Mouse (Mus musculus): Measurements from ENCODE around the gene Gm43738. TPM values are rescaled to one million over a fixed set of nuclear protein-coding genes. Genes with fewer than 3 reads are reported as not detected.
"Not testable (repeated sequence)": the region's sequence is repeated elsewhere in the genome, so short reads cannot be mapped to it uniquely, and the experiment has no call there.

Gene Gm43738
- total RNA-seq, 2 experiments from 2014 or later: not detected

DNA sequence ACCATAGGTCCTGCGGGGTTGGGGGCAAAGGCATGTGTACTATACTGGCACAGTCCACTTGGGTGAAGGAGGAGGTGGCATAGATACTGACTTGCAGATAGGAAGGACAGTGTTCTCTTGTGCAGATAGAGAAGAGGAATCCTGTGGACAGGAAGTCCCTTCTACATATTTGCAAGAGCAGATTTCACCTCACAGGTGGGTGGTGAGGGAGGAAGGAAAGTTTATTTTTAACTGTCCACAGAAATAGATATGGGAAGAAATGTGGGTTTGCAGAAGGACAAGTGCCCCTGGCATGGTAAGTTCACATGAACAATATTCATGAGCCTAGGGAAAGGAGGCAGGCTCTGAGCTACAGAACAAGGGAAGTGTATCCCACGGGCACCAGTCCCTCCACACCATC lies 16.8 kb downstream of the Gm43738 start:
- no peak for DNase-seq (ENCODE audit: extremely low spot score in 1 of 2, low spot score in 2 of 2)
- H3K4me3 ChIP-seq: no peak overlapping the region
- H3K27ac ChIP-seq: peak overlapping the region; percentile 62
- TF ChIP-seq CTCF (IDR thresholded peaks at IDR 0.05): no peak
- intact Hi-C loops (cut with DNase I): no loop called here

DNA sequence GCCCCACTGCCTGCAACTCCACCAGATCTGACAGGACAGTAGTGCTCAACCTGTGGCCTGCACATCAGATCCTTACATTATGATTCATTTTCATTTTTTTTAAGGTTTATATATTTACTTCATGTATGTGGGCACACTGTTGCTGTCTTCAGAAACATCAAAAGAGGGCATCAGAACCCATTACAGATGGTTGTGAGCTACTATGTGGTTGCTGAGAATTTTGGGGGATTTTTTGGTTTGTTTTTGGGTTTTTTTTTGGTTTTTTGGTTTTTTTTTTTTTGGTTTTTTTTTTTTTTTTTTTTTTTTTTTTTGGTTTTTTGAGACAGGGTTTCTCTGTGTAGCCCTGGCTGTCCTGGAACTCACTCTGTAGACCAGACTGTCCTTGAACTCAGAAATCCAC lies 18.6 kb downstream of the Gm43738 start:
- DNase-seq (ENCODE audit: extremely low spot score in 1 of 2, low spot score in 2 of 2); H3K4me3 ChIP-seq; H3K27ac ChIP-seq; intact Hi-C loops (cut with DNase I): not testable (repeated sequence)

- no peak for DNase-seq (ENCODE audit: extremely low spot score in 1 of 2, low spot score in 2 of 2)
- Histone ChIP-seq H3K4me3 (no peak overlapping the region), H3K27ac (no peak overlapping the region)
- intact Hi-C loops (cut with DNase I): no loop called here
- TF ChIP-seq CTCF (IDR thresholded peaks at IDR 0.05): no peak
These were observed 23.5 kb downstream of the Gm43738 start for GRCm38 (mm10) chr3:89077383-89077782.

GRCm38 (mm10) chr3:89067265-89067664 lies 33.6 kb downstream of the Gm43738 start:
- Histone ChIP-seq H3K27ac (no peak overlapping the region), H3K4me3 (no peak overlapping the region)
- DNase-seq (ENCODE audit: extremely low spot score in 1 of 2, low spot score in 2 of 2): no peak
- intact Hi-C loops (cut with DNase I): no loop called here
- no peak for TF ChIP-seq CTCF (IDR thresholded peaks at IDR 0.05)

DNA sequence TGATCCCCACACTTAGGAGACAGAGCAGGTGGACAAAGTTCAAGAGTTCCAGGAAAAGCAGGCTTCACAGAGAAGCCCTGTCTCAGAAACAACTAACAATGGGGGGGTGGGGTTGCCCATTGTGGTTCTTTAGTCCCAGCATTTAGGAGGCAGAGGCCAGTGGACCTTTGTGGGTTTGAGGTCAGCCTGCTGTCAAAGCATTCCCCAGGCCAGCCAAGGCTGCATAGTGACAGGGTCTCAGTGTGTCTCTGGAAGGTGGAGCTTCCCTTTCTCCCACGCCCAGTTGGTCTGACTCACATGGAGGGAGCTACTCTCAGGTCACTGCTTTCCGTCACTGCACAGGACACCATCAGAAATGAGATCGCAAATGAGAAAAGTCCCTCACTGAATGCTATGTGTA lies 39.2 kb downstream of the Gm43738 start:
- Histone ChIP-seq H3K27ac (no peak overlapping the region), H3K4me3 (no peak overlapping the region)
- intact Hi-C loops (cut with DNase I): no loop called here
- no peak for TF ChIP-seq CTCF (IDR thresholded peaks at IDR 0.05)
- no peak for DNase-seq (ENCODE audit: extremely low spot score in 1 of 2, low spot score in 2 of 2)

- TF ChIP-seq CTCF (IDR thresholded peaks at IDR 0.05): peak; percentile 54
- intact Hi-C loops (cut with DNase I): no loop called here
- no peak overlapping the region; the same call in 1 of the 2 replicates for H3K27ac ChIP-seq
- no peak for DNase-seq (ENCODE audit: extremely low spot score in 1 of 2, low spot score in 2 of 2)
- H3K4me3 ChIP-seq: no peak overlapping the region
These were observed 42.1 kb downstream of the Gm43738 start for GRCm38 (mm10) chr3:89058783-89059182.

- TF ChIP-seq CTCF (IDR thresholded peaks at IDR 0.05): no peak
- H3K27ac ChIP-seq: peak overlapping the region; percentile 3; the same call in 1 of the 2 replicates
- DNase-seq (ENCODE audit: extremely low spot score in 1 of 2, low spot score in 2 of 2): peak in 1 of 2 experiments; percentile 32
- intact Hi-C loops (cut with DNase I): no loop called here
- H3K4me3 ChIP-seq: no peak overlapping the region
These were observed 42.5 kb downstream of the Gm43738 start for GRCm38 (mm10) chr3:89058361-89058760.

- intact Hi-C loops (cut with DNase I): no loop called here
- no peak overlapping the region for H3K27ac ChIP-seq
- DNase-seq (ENCODE audit: extremely low spot score in 1 of 2, low spot score in 2 of 2): no peak
- H3K4me3 ChIP-seq: no peak overlapping the region
- TF ChIP-seq CTCF (IDR thresholded peaks at IDR 0.05): no peak
These were observed 57.5 kb downstream of the Gm43738 start for GRCm38 (mm10) chr3:89043359-89043758.

Other genes starting within 250 kb of the Gm43738 start
- gene Msto1, start 187.1 kb downstream of the Gm43738 start, total RNA-seq (2021): 10 to 100 TPM; 20.2 TPM
- gene Ash1l, start 150.5 kb downstream of the Gm43738 start, total RNA-seq (2021): 10 to 100 TPM; 96.1 to 96.9 TPM
- 100 to 1,000 TPM in 1 of 2 experiments, 10 to 100 TPM in 1; 97.5 to 113 TPM for gene Dap3, start 149.9 kb downstream of the Gm43738 start, total RNA-seq (2021)
- gene Rusc1, start 7.8 kb downstream of the Gm43738 start, total RNA-seq (2021): 100 to 1,000 TPM; 189 to 199 TPM
- gene Fdps, start 860 bp upstream of the Gm43738 start, total RNA-seq (2021): 10 to 100 TPM; 78.1 to 79.6 TPM
- gene Pklr, start 35.0 kb upstream of the Gm43738 start, total RNA-seq (2021): not detected
- gene Hcn3, start 59.1 kb upstream of the Gm43738 start, total RNA-seq (2021): 10 to 100 TPM; 14.9 to 20.9 TPM
- gene Clk2, start 63.7 kb upstream of the Gm43738 start, total RNA-seq (2021): 10 to 100 TPM; 45.6 to 46.3 TPM
- gene Scamp3, start 76.4 kb upstream of the Gm43738 start, total RNA-seq (2021): 10 to 100 TPM; 64.0 to 64.7 TPM
- 10 to 100 TPM; 56.9 to 60.4 TPM for gene Fam189b, start 82.0 kb upstream of the Gm43738 start, total RNA-seq (2021)
- gene Gba, start 101.8 kb upstream of the Gm43738 start, total RNA-seq (2021): 10 to 100 TPM; 64.9 to 66.8 TPM
- 10 to 100 TPM; 21.2 to 21.9 TPM for gene Thbs3, start 114.1 kb upstream of the Gm43738 start, total RNA-seq (2021)
- gene Mtx1, start 126.0 kb upstream of the Gm43738 start, total RNA-seq (2021): 10 to 100 TPM; 96.2 to 99.9 TPM
- gene Muc1, start 128.0 kb upstream of the Gm43738 start, total RNA-seq (2021): under 1 TPM; 0.29 to 0.33 TPM
- gene Krtcap2, start 144.9 kb upstream of the Gm43738 start, total RNA-seq (2021): 10 to 100 TPM; 63.2 to 71.4 TPM
- gene Trim46, start 145.2 kb upstream of the Gm43738 start, total RNA-seq (2021): 10 to 100 TPM; 82.8 to 85.1 TPM
- 10 to 100 TPM; 50.9 to 53.1 TPM for gene Dpm3, start 158.3 kb upstream of the Gm43738 start, total RNA-seq (2021)
- gene Slc50a1, start 169.5 kb upstream of the Gm43738 start, total RNA-seq (2021): 10 to 100 TPM; 36.0 to 38.6 TPM
- gene Efna1, start 180.0 kb upstream of the Gm43738 start, total RNA-seq (2021): 1 to 10 TPM; 5.5 to 5.9 TPM
- gene Efna3, start 221.9 kb upstream of the Gm43738 start, total RNA-seq (2021): 10 to 100 TPM; 49.3 to 55.0 TPM
- gene Efna4, start 236.9 kb upstream of the Gm43738 start, total RNA-seq (2021): under 1 TPM in 1 of 2 experiments, not detected in 1; 0.21 TPM
- 100 to 1,000 TPM; 106 to 115 TPM for gene Adam15, start 248.9 kb upstream of the Gm43738 start, total RNA-seq (2021)

Data from left cerebral cortex, adult 2 months (tissue).